Mouse (Mus musculus) CH12.LX (cell line): Measurements from ENCODE around the gene Rsl24d1.

ENCODE experiments used
- CTCF ChIP-seq, 2 experiments: IDR thresholded peaks in 1 of 2; conservative IDR thresholded peaks in 1 of 2; 2 replicates each; pipeline ENCODE4 v1.5.1; 2011 to 2012; ENCODE audit warnings: low read depth in 2 of 2, low read length in 2 of 2, improper control_type of control experiment in 1 of 2, inconsistent platforms in 1 of 2, mild to moderate bottlenecking in 1 of 2, moderate library complexity in 1 of 2
- E2F4 ChIP-seq: IDR thresholded peaks from 2 replicates; pipeline ENCODE4 v1.6.1; 2011; ENCODE audit warnings: low read depth, low read length, improper control_type of control experiment; ENCODE audit not compliant: insufficient replicate concordance
- EP300 ChIP-seq: IDR thresholded peaks from 2 replicates; pipeline ENCODE4 v1.6.1; 2011; ENCODE audit warnings: low read length, improper control_type of control experiment
- ETS1 ChIP-seq: conservative IDR thresholded peaks from 2 replicates; pipeline ENCODE4 v1.6.1; 2012; ENCODE audit warnings: low read depth, mild to moderate bottlenecking, inconsistent platforms, low read length, improper control_type of control experiment, moderate library complexity
- HCFC1 ChIP-seq: IDR thresholded peaks from 2 replicates; pipeline ENCODE4 v1.6.1; 2012; ENCODE audit warnings: low read depth, mild to moderate bottlenecking, inconsistent platforms, low read length, improper control_type of control experiment
- IRF4 ChIP-seq: IDR thresholded peaks from 2 replicates; pipeline ENCODE4 v1.6.1; 2014; ENCODE audit warnings: low read depth, mild to moderate bottlenecking, inconsistent platforms, low read length, improper control_type of control experiment
- MAX ChIP-seq: IDR thresholded peaks from 2 replicates; pipeline ENCODE4 v1.6.1; 2011; ENCODE audit warnings: low read length, improper control_type of control experiment
- MAZ ChIP-seq: IDR thresholded peaks from 2 replicates; pipeline ENCODE4 v1.6.1; 2012; ENCODE audit warnings: low read depth, mild to moderate bottlenecking, inconsistent platforms, low read length, improper control_type of control experiment, moderate library complexity
- PAX5 ChIP-seq: IDR thresholded peaks from 2 replicates; pipeline ENCODE4 v1.6.1; 2012; ENCODE audit warnings: low read length, inconsistent platforms, mixed read lengths
- POLR2A ChIP-seq: IDR thresholded peaks from 2 replicates; pipeline ENCODE4 v1.6.1; 2011; ENCODE audit warnings: low read depth, mild to moderate bottlenecking, improper control_type of control experiment, low read length
- RCOR1 ChIP-seq: conservative IDR thresholded peaks from 2 replicates; pipeline ENCODE4 v1.6.1; 2012; ENCODE audit warnings: low read depth, mild to moderate bottlenecking, inconsistent platforms, low read length, improper control_type of control experiment
- TCF12 ChIP-seq: IDR thresholded peaks from 2 replicates; pipeline ENCODE4 v1.6.1; 2014; ENCODE audit warnings: low read depth, mild to moderate bottlenecking, inconsistent platforms, low read length, improper control_type of control experiment

GRCm38 (mm10) chr9:73165631-73166030 lies 52.4 kb downstream of the Rsl24d1 start:
- TF ChIP-seq ETS1: no peak
- no peak for TF ChIP-seq IRF4
- TF ChIP-seq TCF12: no peak
- TF ChIP-seq POLR2A: no peak
- no peak for TF ChIP-seq MAX
- no peak for TF ChIP-seq CTCF (conservative IDR thresholded peaks at IDR 0.05 in 1 of 2, IDR thresholded peaks at IDR 0.05 in 1 of 2; ENCODE audit: low read depth in 2 of 2, low read length in 2 of 2)
- no peak for TF ChIP-seq MAZ
- no peak for TF ChIP-seq EP300
- TF ChIP-seq PAX5: no peak
- no peak for TF ChIP-seq E2F4
- no peak for TF ChIP-seq HCFC1
- no peak for TF ChIP-seq RCOR1
